Mouse (Mus musculus) layer of hippocampus, adult 18-20 months (tissue): Measurements from ENCODE around the gene Wdr31. TPM values are rescaled to one million over a fixed set of nuclear protein-coding genes. Genes with fewer than 3 reads are reported as not detected.

Experiments
- DNase-seq, 2 experiments: peaks; one replicate each; pipeline ENCODE4 v3.0.0; 2022; ENCODE audit warnings: low spot score in 2 of 2
- total RNA-seq, 2 experiments: library from RNA; stranded (reverse); gene quantifications; 2 replicates each; pipeline ENCODE4 v1.2.3; 2021

Gene Wdr31
- total RNA-seq, 2 experiments from 2014 or later, result 6.1 to 8.5 TPM

GRCm38 (mm10) chr4:62440986-62441385, 29.7 kb downstream of the Wdr31 start:
- DNase-seq, result no peak

- DNase-seq, result no peak
These were observed 30.2 kb downstream of the Wdr31 start for GRCm38 (mm10) chr4:62440544-62440943.

GRCm38 (mm10) chr4:62439793-62440192, 30.9 kb downstream of the Wdr31 start:
- DNase-seq, result no peak

GRCm38 (mm10) chr4:62437871-62438270, 32.8 kb downstream of the Wdr31 start:
- no peak for DNase-seq

- no peak for DNase-seq
These were observed 33.4 kb downstream of the Wdr31 start for GRCm38 (mm10) chr4:62437256-62437778.

- DNase-seq, result no peak
These were observed 35.6 kb downstream of the Wdr31 start, which contains the start of gene Rnf183 for GRCm38 (mm10) chr4:62435081-62435480. Gene Rnf183, minus strand, starts transcription at chr4:62435252.

- no peak for DNase-seq
These were observed 36.5 kb downstream of the Wdr31 start for GRCm38 (mm10) chr4:62433939-62434870.

- DNase-seq, result no peak
These were observed 39.2 kb downstream of the Wdr31 start for GRCm38 (mm10) chr4:62431522-62431921.

- DNase-seq, result no peak
These were observed 40.0 kb downstream of the Wdr31 start for GRCm38 (mm10) chr4:62430678-62431077.

- DNase-seq, result no peak
These were observed 41.1 kb downstream of the Wdr31 start for GRCm38 (mm10) chr4:62429616-62430015.

- DNase-seq, result no peak
These were observed 42.5 kb downstream of the Wdr31 start for GRCm38 (mm10) chr4:62427978-62428758.

GRCm38 (mm10) chr4:62425891-62426290, 44.8 kb downstream of the Wdr31 start:
- no peak for DNase-seq

- no peak for DNase-seq
These were observed 51.6 kb downstream of the Wdr31 start for GRCm38 (mm10) chr4:62419091-62419490.

- DNase-seq, result peak in 1 of 2 experiments; percentile 50
These were observed 52.2 kb downstream of the Wdr31 start for GRCm38 (mm10) chr4:62418448-62418847.

- no peak for DNase-seq
These were observed 59.1 kb downstream of the Wdr31 start for GRCm38 (mm10) chr4:62411606-62412005.

- DNase-seq, result no peak
These were observed 60.4 kb downstream of the Wdr31 start for GRCm38 (mm10) chr4:62410325-62410724.

GRCm38 (mm10) chr4:62409615-62410014, 61.1 kb downstream of the Wdr31 start:
- no peak for DNase-seq

GRCm38 (mm10) chr4:62408601-62409282, 62.0 kb downstream of the Wdr31 start, which contains the start of the genes Cdc26 and Prpf4:
Gene Cdc26, minus strand, starts transcription at chr4:62408642.
Gene Prpf4, plus strand, starts transcription at chr4:62408797.
- peak; percentile 98 to 99 for DNase-seq

- DNase-seq, result peak; percentile 25 to 80
These were observed 62.7 kb downstream of the Wdr31 start for GRCm38 (mm10) chr4:62407730-62408582.

- no peak for DNase-seq
These were observed 64.6 kb downstream of the Wdr31 start for GRCm38 (mm10) chr4:62406133-62406532.
